Mouse (Mus musculus) forebrain, postnatal 0 days (tissue): ENCODE measurements around the gene Slc6a21. TPM values are rescaled to one million over a fixed set of nuclear protein-coding genes. Genes with fewer than 3 reads are reported as not detected.
A peak's percentile ranks its signal among the peaks of the same experiment; 100 is the strongest.

Experiments used
- ATAC-seq: fragments of 200-750 bp; cut with Nextera tagmentation; 2 replicates; pipeline ENCODE4 v1.8.0; 2017; ENCODE audit warnings: mild to moderate bottlenecking, moderate library complexity
- DNase-seq: peaks from one replicate; pipeline ENCODE4 v3.0.0-alpha.2; 2015
- H3K27ac ChIP-seq: fragments of 300-500 bp; sonication (generic); 2 replicates; pipeline ENCODE4 v1.5.1; 2014; ENCODE audit warnings: low read depth, mild to moderate bottlenecking, antibody characterized with exemption, low read length, moderate library complexity, mixed read lengths
- H3K27me3 ChIP-seq: fragments of 300-500 bp; sonication (generic); 2 replicates; pipeline ENCODE4 v1.6.1; 2014; ENCODE audit warnings: mild to moderate bottlenecking, low read length, mixed read lengths; ENCODE audit not compliant: insufficient read depth
- H3K36me3 ChIP-seq: fragments of 300-500 bp; sonication (generic); 2 replicates; pipeline ENCODE4 v1.6.1; 2014; ENCODE audit warnings: mild to moderate bottlenecking, moderate library complexity; ENCODE audit not compliant: insufficient read depth
- H3K4me1 ChIP-seq: fragments of 300-500 bp; sonication (generic); 2 replicates; pipeline ENCODE4 v1.6.1; 2014; ENCODE audit warnings: antibody characterized with exemption; ENCODE audit not compliant: insufficient read depth
- H3K4me2 ChIP-seq: fragments of 300-500 bp; sonication (generic); 2 replicates; pipeline ENCODE4 v1.6.1; 2014; ENCODE audit warnings: low read depth, mild to moderate bottlenecking, moderate library complexity
- H3K4me3 ChIP-seq: fragments of 300-500 bp; sonication (generic); 2 replicates; pipeline ENCODE4 v1.5.1; 2014; ENCODE audit warnings: low read depth, low read length, mixed read lengths
- H3K9ac ChIP-seq: fragments of 300-500 bp; sonication (generic); 2 replicates; pipeline ENCODE4 v1.6.1; 2014; ENCODE audit warnings: mild to moderate bottlenecking
- H3K9me3 ChIP-seq: fragments of 300-500 bp; sonication (generic); 2 replicates; pipeline ENCODE4 v1.6.1; 2016; ENCODE audit warnings: low read length
- CTCF ChIP-seq: sonication (generic); IDR thresholded peaks from 2 replicates; pipeline ENCODE4 v1.5.1; 2016; ENCODE audit warnings: antibody characterized with exemption, control low read depth, low read depth
- WGBS: fragments of 180-500 bp; shearing (Covaris S2); extraction: QIAGEN DNeasy Blood & Tissue Kit; methylation state at CpG from one replicate; pipeline ENCODE4 v1.1.7; 2014; 5-methylcytosine and 5-hydroxymethylcytosine counted together
- polyA plus RNA-seq: library from polyadenylated mRNA; unstranded; fragments of >200 nt; fragmentation: Nextera tagmentation; extraction: Ambion mirVana; gene quantifications from 2 replicates; pipeline ENCODE4 v1.2.1, GENCODE M21; 2015
- total RNA-seq: library from RNA; depleted of rRNA; stranded (reverse); fragments of >200 nt; gene quantifications from 2 replicates; pipeline ENCODE4 v1.2.3, GENCODE M21; 2014

The Slc6a21 gene
- total and polyA plus RNA-seq, 2 experiments from 2014 or later = not detected

DNA sequence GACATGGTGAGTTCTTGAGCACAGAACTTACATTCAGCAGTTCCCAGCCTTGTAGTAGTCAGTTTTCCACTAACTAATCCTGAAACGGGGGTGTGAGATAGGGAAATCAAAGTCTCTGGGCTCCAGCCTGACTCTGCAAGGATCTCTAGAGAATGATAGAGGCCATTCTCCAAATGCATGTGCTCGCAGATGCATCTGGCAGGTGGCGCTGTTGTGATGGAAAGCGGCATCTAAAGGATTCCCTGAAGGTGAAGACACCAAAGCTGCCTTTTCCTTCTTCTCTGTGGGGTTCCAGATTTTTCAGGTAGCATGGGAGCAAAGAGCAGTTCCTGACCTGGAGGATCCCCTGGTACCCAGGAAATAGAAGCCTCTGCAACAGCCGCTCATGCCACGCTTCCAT lies 23.0 kb downstream of the Slc6a21 start:
- 17% methylated on average over 6 of the region's 6 CpGs for WGBS
- Histone ChIP-seq H3K36me3 (0 out of 2 replicates have a peak, but pooled peaks cover 8% of the 10 kb centered on the region), H3K9me3 (no peaks in the 10 kb centered on the region), H3K4me1 (peaks cover 8% of the 10 kb centered on the region), H3K27me3 (no peaks in the 10 kb centered on the region), H3K9ac (no peak overlapping the region), H3K4me3 (no peak overlapping the region), H3K4me2 (no peak overlapping the region), H3K27ac (peak overlapping the region; percentile 10; the same call in 1 of the 2 replicates)
- DNase-seq = peak; percentile 84
- peak; percentile 81 for TF ChIP-seq CTCF
- peak; percentile 68 for ATAC-seq

DNA sequence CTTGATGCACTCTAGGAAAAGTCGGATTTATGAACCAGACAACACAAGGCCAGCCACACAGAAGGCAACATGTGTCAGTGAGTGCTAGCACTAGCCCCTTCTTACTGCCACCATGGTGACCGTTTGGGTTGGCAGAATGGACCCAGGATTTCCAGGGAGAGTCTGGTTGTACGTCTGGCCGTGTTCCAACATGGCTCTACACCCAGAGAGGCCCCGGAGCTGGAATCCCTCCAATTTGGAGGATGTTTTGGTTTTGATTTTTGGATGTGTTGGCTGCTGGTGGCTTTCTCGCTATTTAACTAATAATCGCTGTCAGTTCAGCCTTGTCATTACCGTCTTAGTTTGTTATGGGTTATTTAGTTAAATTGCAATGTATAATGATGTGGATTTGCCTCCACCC lies 25.3 kb downstream of the Slc6a21 start:
- H3K36me3 ChIP-seq = 0 out of 2 replicates have a peak, but pooled peaks cover 8% of the 10 kb centered on the region
- H3K9me3 ChIP-seq = no peaks in the 10 kb centered on the region
- no peak for ATAC-seq
- TF ChIP-seq CTCF = no peak
- H3K4me3 ChIP-seq = no peak overlapping the region
- H3K4me1 ChIP-seq = peaks cover 8% of the 10 kb centered on the region
- H3K27me3 ChIP-seq = no peaks in the 10 kb centered on the region
- H3K4me2 ChIP-seq = no peak overlapping the region
- DNase-seq = peak; percentile 60
- WGBS = 26% methylated on average over 8 of the region's 8 CpGs
- no peak overlapping the region for H3K9ac ChIP-seq
- no peak overlapping the region for H3K27ac ChIP-seq

DNA sequence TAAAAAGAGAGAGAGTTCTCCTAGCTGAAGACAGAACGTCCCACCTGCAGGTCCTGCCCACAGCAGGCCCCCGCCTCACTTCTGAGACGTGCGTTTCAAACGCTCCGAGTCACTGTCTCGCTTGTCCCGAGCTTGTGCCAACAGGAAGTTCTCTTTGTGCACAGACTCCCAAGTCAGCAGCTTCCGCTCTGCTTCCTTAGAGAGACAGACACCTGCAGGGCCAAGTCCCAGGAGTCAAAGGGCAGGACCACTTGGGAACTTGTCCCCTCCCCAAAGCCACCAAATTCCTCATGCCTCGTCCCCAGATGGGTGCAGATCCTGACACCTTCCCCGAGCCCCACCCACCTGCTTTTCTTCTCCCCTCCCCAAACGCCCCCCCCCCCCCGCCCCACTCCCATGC lies 27.6 kb downstream of the Slc6a21 start:
- Histone ChIP-seq H3K36me3 (0 out of 2 replicates have a peak, but pooled peaks cover 8% of the 10 kb centered on the region), H3K4me2 (peak overlapping the region; percentile 38)
- ATAC-seq = 0 out of 2 replicates have a peak, but pooled peaks have one; percentile 14

DNA sequence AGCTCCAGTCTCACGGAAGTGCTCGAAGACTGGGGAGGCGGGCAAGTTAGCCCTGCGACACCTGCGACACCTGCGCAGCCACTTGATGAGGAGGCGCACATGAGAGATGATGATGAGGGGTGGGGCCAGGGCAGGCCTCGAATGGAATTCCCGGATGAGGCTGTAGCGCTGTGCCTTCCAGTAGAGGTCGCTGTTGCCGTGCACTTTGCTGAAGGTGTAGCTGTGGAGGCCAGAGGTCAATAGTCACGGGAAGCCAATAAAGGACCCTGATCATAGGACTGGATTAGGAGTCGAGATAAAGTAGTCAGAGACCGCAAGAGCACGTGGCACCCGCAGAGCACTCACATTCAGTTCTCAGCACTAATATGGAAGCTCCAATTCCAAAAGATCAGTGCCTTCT lies 28.0 kb downstream of the Slc6a21 start:
- H3K27ac ChIP-seq = no peak overlapping the region
- H3K27me3 ChIP-seq = no peaks in the 10 kb centered on the region
- no peaks in the 10 kb centered on the region for H3K9me3 ChIP-seq
- peaks cover 3% of the 10 kb centered on the region; the same call in 1 of the 2 replicates for H3K4me1 ChIP-seq
- H3K4me2 ChIP-seq = peak overlapping the region; percentile 38
- peak; percentile 84 for TF ChIP-seq CTCF
- 0 out of 2 replicates have a peak, but pooled peaks cover 8% of the 10 kb centered on the region for H3K36me3 ChIP-seq
- peak; percentile 74 for DNase-seq
- WGBS = 6% methylated on average over 17 of the region's 17 CpGs
- H3K4me3 ChIP-seq = peak overlapping the region; percentile 24
- peak; percentile 66 for ATAC-seq
- no peak overlapping the region for H3K9ac ChIP-seq

More for the DNA sequence above, 27.6 kb downstream of the Slc6a21 start:
- Histone ChIP-seq H3K9ac (0 out of 2 replicates have a peak overlapping the region, but pooled peaks have one; percentile 18), H3K9me3 (no peaks in the 10 kb centered on the region), H3K4me3 (peak overlapping the region; percentile 24), H3K4me1 (peaks cover 7% of the 10 kb centered on the region), H3K27me3 (no peaks in the 10 kb centered on the region), H3K27ac (no peak overlapping the region)
- TF ChIP-seq CTCF = no peak
- WGBS = 25% methylated on average over 12 of the region's 13 CpGs
- peak; percentile 35 for DNase-seq

DNA sequence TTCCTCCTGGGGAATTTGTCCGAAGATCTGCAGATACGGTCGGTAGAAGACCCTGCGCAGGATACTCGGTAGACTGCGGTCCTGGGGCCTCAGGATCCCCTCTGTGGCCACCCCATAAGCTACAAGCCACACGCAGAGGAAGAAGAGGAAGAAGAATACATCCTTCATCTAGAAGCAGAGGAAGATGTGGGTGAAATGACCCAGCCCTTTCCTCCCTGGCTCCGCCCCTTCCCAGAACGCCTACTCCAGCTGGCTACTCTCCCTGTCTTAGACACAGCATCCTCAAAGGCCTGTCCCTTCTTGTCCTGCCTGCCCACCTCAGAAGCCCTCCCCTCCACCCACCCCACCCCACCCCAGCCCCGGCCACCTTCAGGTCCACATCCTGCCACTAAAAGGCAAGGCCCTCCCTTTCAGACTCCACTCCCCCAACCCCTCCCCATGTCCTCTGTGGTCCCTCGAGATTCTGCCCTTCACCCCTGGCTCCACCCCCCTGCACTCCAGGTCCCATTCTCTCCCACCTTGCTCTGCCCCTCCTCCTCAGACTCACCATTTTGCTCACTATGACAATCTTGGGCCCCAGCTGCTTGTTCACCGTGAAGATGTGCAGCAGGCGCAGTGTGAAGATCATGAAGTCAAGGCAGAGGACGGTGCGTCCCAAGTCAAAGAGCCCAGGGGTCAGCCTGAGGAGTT lies 31.4 kb downstream of the Slc6a21 start:
- Histone ChIP-seq H3K36me3 (0 out of 2 replicates have a peak, but pooled peaks cover 3% of the 10 kb centered on the region), H3K27me3 (no peaks in the 10 kb centered on the region), H3K9me3 (no peaks in the 10 kb centered on the region), H3K27ac (no peak overlapping the region), H3K9ac (no peak overlapping the region), H3K4me3 (no peak overlapping the region), H3K4me2 (no peak overlapping the region), H3K4me1 (no peaks in the 10 kb centered on the region)
- 68% methylated on average over 15 of the region's 15 CpGs for WGBS
- TF ChIP-seq CTCF = no peak
- no peak for ATAC-seq
- no peak for DNase-seq

DNA sequence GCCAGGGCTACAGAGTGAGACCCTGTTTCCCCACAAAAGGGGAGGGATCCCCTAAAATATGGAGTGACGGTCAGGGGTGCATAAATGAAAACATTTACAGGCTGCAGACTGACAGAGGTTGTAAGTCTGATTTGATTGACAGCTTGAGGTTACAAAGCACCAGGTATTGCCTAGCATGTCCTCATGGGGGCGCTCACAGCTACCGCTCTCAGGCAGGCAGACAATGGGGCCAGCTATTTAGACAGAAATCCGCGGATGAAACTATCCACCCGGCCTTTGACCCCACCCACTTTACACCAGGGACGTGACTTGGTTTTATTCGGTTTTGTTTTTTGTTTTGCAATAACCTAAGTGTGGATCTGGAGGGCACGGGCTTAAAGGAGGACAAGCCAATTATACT lies 32.1 kb downstream of the Slc6a21 start:
- Histone ChIP-seq H3K4me3 (no peak overlapping the region), H3K27me3 (no peaks in the 10 kb centered on the region), H3K4me1 (no peaks in the 10 kb centered on the region), H3K36me3 (no peaks in the 10 kb centered on the region), H3K4me2 (no peak overlapping the region), H3K9me3 (no peaks in the 10 kb centered on the region), H3K9ac (no peak overlapping the region), H3K27ac (no peak overlapping the region)
- DNase-seq (peak; percentile 47), ATAC-seq (no peak)
- peak; percentile 62 for TF ChIP-seq CTCF
- WGBS = 8% methylated on average over 9 of the region's 9 CpGs

DNA sequence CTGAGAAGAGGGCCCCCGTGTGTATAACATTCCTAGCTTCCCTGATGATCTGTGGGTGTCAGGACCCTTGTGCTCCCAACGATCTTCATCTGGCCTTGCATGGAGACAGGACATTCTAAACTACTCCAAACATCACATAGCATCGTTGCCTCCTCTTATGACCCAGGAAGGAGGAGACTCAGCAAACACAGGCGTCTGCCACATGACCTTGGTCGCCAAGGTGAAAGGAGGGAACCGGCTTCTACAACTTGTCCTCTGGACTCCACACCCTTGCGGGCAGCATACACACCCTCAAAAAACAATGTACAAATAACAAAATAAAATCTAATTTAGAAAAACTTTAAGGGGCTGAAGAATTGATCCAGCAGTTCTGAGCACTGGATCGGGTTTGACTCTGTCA lies 34.7 kb downstream of the Slc6a21 start:
- 75% methylated on average over 8 of the region's 8 CpGs for WGBS

More for the DNA sequence above, 34.7 kb downstream of the Slc6a21 start:
- ATAC-seq (no peak), DNase-seq (no peak)
- H3K4me2 ChIP-seq = no peak overlapping the region
- no peak for TF ChIP-seq CTCF
- H3K9me3 ChIP-seq = no peaks in the 10 kb centered on the region
- peaks cover 9% of the 10 kb centered on the region for H3K36me3 ChIP-seq
- H3K4me3 ChIP-seq = no peak overlapping the region
- no peak overlapping the region for H3K9ac ChIP-seq
- H3K4me1 ChIP-seq = no peaks in the 10 kb centered on the region
- H3K27ac ChIP-seq = no peak overlapping the region
- no peaks in the 10 kb centered on the region for H3K27me3 ChIP-seq
